In genomic region chr11:7975845-7976244, GRCm38 (mm10) we compare ENCODE assay signal across 18 mouse cellular contexts.
DNase-seq lines count a peak whose midpoint lies in the region; ATAC-seq and TF ChIP-seq lines count a peak whose summit lies in the region.
"Had no signal": no experiment of that assay in that cellular context is flagged by ENCODE, and none has a peak within 500 bp of the region (broad histone marks: within the 10 kb centered on the region; RNA-seq: fewer than 3 reads in every experiment).

No protein-coding gene starts in this region.

- no peak overlapping the region for H3K4me3 ChIP-seq in embryonic facial prominence, embryonic 14.5 days (ENCODE audit: low read depth, low read length)
- H3K4me3 ChIP-seq in embryonic facial prominence, embryonic 10.5 days = no peak overlapping the region
- no peak overlapping the region for H3K4me3 ChIP-seq in stomach, postnatal 0 days (ENCODE audit: low read depth, low read length)
- H3K4me3 ChIP-seq: heart, embryonic 12.5 days; intestine, embryonic 15.5 days; liver, embryonic 15.5 days; midbrain, embryonic 12.5 days had no signal

- no peak for ATAC-seq in embryonic facial prominence, embryonic 14.5 days (ENCODE audit: low read depth)
- ATAC-seq in stomach, postnatal 0 days (ENCODE audit: low FRiP score, low TSS enrichment) = no peak
- ATAC-seq: intestine, embryonic 15.5 days; Patski had no signal

- DNase-seq in embryonic facial prominence, embryonic 14.5 days (ENCODE audit: low spot score) = peak; percentile 31
- no peak for DNase-seq in embryonic facial prominence, embryonic 10.5 days (ENCODE audit: low spot score)
- peak; percentile 1 for DNase-seq in layer of hippocampus, adult 9-11 months
- no peak for DNase-seq in layer of hippocampus, postnatal 10 days (ENCODE audit: low spot score in 2 of 2)
- peak; percentile 5 for DNase-seq in ovary, postnatal 14 days (ENCODE audit: low spot score)
- no peak for DNase-seq in ovary, adult 18-20 months (ENCODE audit: low spot score)
- DNase-seq in stomach, postnatal 0 days (ENCODE audit: low spot score) = no peak
- no peak for DNase-seq in thymus, postnatal 36 days
- DNase-seq: adrenal gland, adult 2 months; cerebellum, adult 9-11 months; gastrocnemius, postnatal 14 days; retina, postnatal 1 day; spleen, adult 18-20 months had no signal

- no peaks in the 10 kb centered on the region for H3K4me1 ChIP-seq in embryonic facial prominence, embryonic 14.5 days (ENCODE audit: control insufficient read depth, insufficient read depth, low read length)
- H3K4me1 ChIP-seq in embryonic facial prominence, embryonic 10.5 days = no peaks in the 10 kb centered on the region
- H3K4me1 ChIP-seq in stomach, postnatal 0 days (replicated peaks; ENCODE audit: control insufficient read depth, insufficient read depth) = no peaks in the 10 kb centered on the region
- H3K4me1 ChIP-seq: heart, embryonic 12.5 days; intestine, embryonic 15.5 days; liver, embryonic 15.5 days had no signal

- no peaks in the 10 kb centered on the region for H3K36me3 ChIP-seq in embryonic facial prominence, embryonic 14.5 days (ENCODE audit: control insufficient read depth, insufficient read depth, low read length)
- H3K36me3 ChIP-seq in embryonic facial prominence, embryonic 10.5 days (replicated peaks) = no peaks in the 10 kb centered on the region
- H3K36me3 ChIP-seq in stomach, postnatal 0 days (ENCODE audit: control insufficient read depth, insufficient read depth, low read length) = no peaks in the 10 kb centered on the region
- H3K36me3 ChIP-seq: heart, embryonic 12.5 days; intestine, embryonic 15.5 days; liver, embryonic 15.5 days; midbrain, embryonic 12.5 days had no signal

- H3K4me2 ChIP-seq in embryonic facial prominence, embryonic 14.5 days (ENCODE audit: low read depth, low read length) = no peak overlapping the region
- H3K4me2 ChIP-seq in stomach, postnatal 0 days (replicated peaks; ENCODE audit: low read depth) = no peak overlapping the region
- H3K4me2 ChIP-seq: heart, embryonic 12.5 days; intestine, embryonic 15.5 days; liver, embryonic 15.5 days; midbrain, embryonic 12.5 days had no signal

- no peaks in the 10 kb centered on the region for H3K9me3 ChIP-seq in embryonic facial prominence, embryonic 14.5 days (ENCODE audit: control insufficient read depth, low read length)
- H3K9me3 ChIP-seq in embryonic facial prominence, embryonic 10.5 days = no peaks in the 10 kb centered on the region
- H3K9me3 ChIP-seq in stomach, postnatal 0 days (ENCODE audit: control insufficient read depth, low read length) = no peaks in the 10 kb centered on the region
- H3K9me3 ChIP-seq: heart, embryonic 12.5 days; intestine, embryonic 15.5 days; liver, embryonic 15.5 days; midbrain, embryonic 12.5 days had no signal

- H3K27ac ChIP-seq in embryonic facial prominence, embryonic 14.5 days (replicated peaks; ENCODE audit: low read depth, low read length) = no peak overlapping the region
- no peak overlapping the region for H3K27ac ChIP-seq in embryonic facial prominence, embryonic 10.5 days (replicated peaks)
- no peak overlapping the region for H3K27ac ChIP-seq in stomach, postnatal 0 days (replicated peaks)
- H3K27ac ChIP-seq: intestine, embryonic 15.5 days; liver, embryonic 15.5 days; midbrain, embryonic 12.5 days had no signal

- no peak for TF ChIP-seq CTCF in stomach, postnatal 0 days (IDR thresholded peaks at IDR 0.05; ENCODE audit: low read depth)

- no peaks in the 10 kb centered on the region for H3K27me3 ChIP-seq in embryonic facial prominence, embryonic 14.5 days (replicated peaks; ENCODE audit: control insufficient read depth, insufficient read depth, low read length)
- no peaks in the 10 kb centered on the region for H3K27me3 ChIP-seq in embryonic facial prominence, embryonic 10.5 days (replicated peaks; ENCODE audit: low read depth, poor library complexity, severe bottlenecking)
- H3K27me3 ChIP-seq in stomach, postnatal 0 days (ENCODE audit: control insufficient read depth, insufficient read depth, low read length) = no peaks in the 10 kb centered on the region
- H3K27me3 ChIP-seq: heart, embryonic 12.5 days; intestine, embryonic 15.5 days; liver, embryonic 15.5 days; midbrain, embryonic 12.5 days had no signal

- no peak overlapping the region for H3K9ac ChIP-seq in embryonic facial prominence, embryonic 14.5 days (ENCODE audit: low read depth, low read length)
- H3K9ac ChIP-seq in stomach, postnatal 0 days (ENCODE audit: low read length) = no peak overlapping the region
- H3K9ac ChIP-seq: heart, embryonic 12.5 days; intestine, embryonic 15.5 days; liver, embryonic 15.5 days; midbrain, embryonic 12.5 days had no signal

- 57% methylated on average over 9 of the region's 9 CpGs for WGBS in embryonic facial prominence, embryonic 14.5 days
- WGBS in embryonic facial prominence, embryonic 10.5 days = 72% methylated on average over 9 of the region's 9 CpGs
- WGBS in stomach, postnatal 0 days = 55% methylated on average over 9 of the region's 9 CpGs

- no peak for TF ChIP-seq EP300 in stomach, postnatal 0 days (optimal IDR thresholded peaks at IDR 0.05)

Comparison
In these comparisons a context has a peak if more than half of its experiments do, and no peak if none do; other contexts are left out.
1. DNase-seq: peak in embryonic facial prominence, embryonic 14.5 days (single experiment), layer of hippocampus, adult 9-11 months (single experiment) and ovary, postnatal 14 days (single experiment); none in embryonic facial prominence, embryonic 10.5 days (single experiment), layer of hippocampus, postnatal 10 days (0 of 2), ovary, adult 18-20 months (single experiment), stomach, postnatal 0 days (single experiment) and thymus, postnatal 36 days (0 of 2).